Mouse (Mus musculus) neural tube, embryonic 13.5 days (tissue): Measurements from ENCODE around the gene Hist1h4i. TPM values are rescaled to one million over a fixed set of nuclear protein-coding genes. Genes with fewer than 3 reads are reported as not detected.

Experiments
- microRNA-seq: library from miRNA; unstranded; fragments of <30 nt; microRNA quantifications from one replicate; pipeline ENCODE4, GENCODE M21; 2016
- polyA plus RNA-seq: library from polyadenylated mRNA; unstranded; fragments of >200 nt; fragmentation: Nextera tagmentation; extraction: Ambion mirVana; gene quantifications from 2 replicates; pipeline ENCODE4 v1.2.1, GENCODE M21; 2015

The Hist1h4i gene
- polyA plus RNA-seq, 1 experiment from 2014 or later = 10.1 TPM

Small RNA genes within 50 kb of the gene (microRNA-seq; reads per million reads assigned to microRNA genes)
- not detected for gene Gm26300
- not detected for gene Gm44390
- gene Gm44486 = not detected

Other genes starting within 250 kb of the Hist1h4i start
- 4.3 and 4.4 TPM in 2 replicates for gene Hist1h2bq, start 231.2 kb downstream of the Hist1h4i start, polyA plus RNA-seq
- gene Hist1h2ao, start 230.9 kb downstream of the Hist1h4i start, polyA plus RNA-seq = not detected in 2 replicates
- not detected in 2 replicates for gene Hist1h4m, start 229.6 kb downstream of the Hist1h4i start, polyA plus RNA-seq
- gene Hist1h4n, start 209.2 kb downstream of the Hist1h4i start, polyA plus RNA-seq = 7.0 and 7.5 TPM in 2 replicates
- gene Hist1h2ap, start 207.9 kb downstream of the Hist1h4i start, polyA plus RNA-seq = 641 and 649 TPM in 2 replicates
- 3.9 and 5.2 TPM in 2 replicates for gene Hist1h2br, start 207.6 kb downstream of the Hist1h4i start, polyA plus RNA-seq
- 16.0 and 16.3 TPM in 2 replicates for gene Zfp184, start 96.3 kb downstream of the Hist1h4i start, polyA plus RNA-seq
- gene Pom121l2, start 60.2 kb downstream of the Hist1h4i start, polyA plus RNA-seq = not detected in 2 replicates
- gene Prss16, start 31.6 kb downstream of the Hist1h4i start, polyA plus RNA-seq = 0.17 and 0.18 TPM in 2 replicates
- 1.7 TPM in 1 of 2 replicates, not detected in the other for gene Hist1h2ah, start 5.8 kb downstream of the Hist1h4i start, polyA plus RNA-seq
- gene Hist1h2bk, start 5.5 kb downstream of the Hist1h4i start, polyA plus RNA-seq = 2.5 and 3.8 TPM in 2 replicates
- 8.4 and 11.4 TPM in 2 replicates for gene Hist1h2ag, start 1.6 kb upstream of the Hist1h4i start, polyA plus RNA-seq
- 2.7 and 3.3 TPM in 2 replicates for gene Hist1h2bj, start 1.9 kb upstream of the Hist1h4i start, polyA plus RNA-seq
- not detected in 2 replicates for gene Vmn1r188, start 43.1 kb upstream of the Hist1h4i start, polyA plus RNA-seq
- gene Vmn1r189, start 64.5 kb upstream of the Hist1h4i start, polyA plus RNA-seq = not detected in 2 replicates
- gene Vmn1r191, start 142.6 kb upstream of the Hist1h4i start, polyA plus RNA-seq = not detected in 2 replicates
- not detected in 2 replicates for gene Vmn1r192, start 149.8 kb upstream of the Hist1h4i start, polyA plus RNA-seq
- gene Vmn1r193, start 181.8 kb upstream of the Hist1h4i start, polyA plus RNA-seq = not detected in 2 replicates
- not detected in 2 replicates for gene Vmn1r194, start 202.9 kb upstream of the Hist1h4i start, polyA plus RNA-seq
- not detected in 2 replicates for gene Vmn1r195, start 229.2 kb upstream of the Hist1h4i start, polyA plus RNA-seq
- gene Vmn1r196, start 248.6 kb upstream of the Hist1h4i start, polyA plus RNA-seq = not detected in 2 replicates